Mouse (Mus musculus) lung, embryonic 16.5 days (tissue): ENCODE results near the gene Pja2. TPM values are rescaled to one million over a fixed set of nuclear protein-coding genes. Genes with fewer than 3 reads are reported as not detected.
A peak's percentile ranks its signal among the peaks of the same experiment; 100 is the strongest.
"Not testable (repeated sequence)": the region's sequence is repeated elsewhere in the genome, so short reads cannot be mapped to it uniquely, and the experiment has no call there.

Source experiments
- ATAC-seq: fragments of 200-750 bp; cut with Nextera tagmentation; 2 replicates; pipeline ENCODE4 v1.8.0; 2017; ENCODE audit warnings: low read depth, mild to moderate bottlenecking, moderate library complexity
- H3K27ac ChIP-seq: fragments of 300-500 bp; sonication (generic); 2 replicates; pipeline ENCODE4 v1.5.1; 2014; ENCODE audit warnings: mild to moderate bottlenecking, control low read depth, low read length
- H3K27me3 ChIP-seq: fragments of 300-500 bp; sonication (generic); 2 replicates; pipeline ENCODE4 v1.6.1; 2014; ENCODE audit warnings: low read depth, low read length, mixed read lengths; ENCODE audit not compliant: control insufficient read depth, insufficient read depth
- H3K36me3 ChIP-seq: fragments of 300-500 bp; sonication (generic); 2 replicates; pipeline ENCODE4 v1.6.1; 2014; ENCODE audit warnings: low read length; ENCODE audit not compliant: control insufficient read depth, insufficient read depth
- H3K4me1 ChIP-seq: fragments of 300-500 bp; sonication (generic); replicated peaks from 2 replicates; pipeline ENCODE4 v1.6.1; 2014; ENCODE audit warnings: low read length, mixed read lengths; ENCODE audit not compliant: control insufficient read depth, insufficient read depth
- H3K4me2 ChIP-seq: fragments of 300-500 bp; sonication (generic); 2 replicates; pipeline ENCODE4 v1.6.1; 2014; ENCODE audit warnings: low read depth, low read length, control low read depth
- H3K4me3 ChIP-seq: fragments of 300-500 bp; sonication (generic); 2 replicates; pipeline ENCODE4 v1.5.1; 2014; ENCODE audit warnings: mild to moderate bottlenecking, low read length, control low read depth
- H3K9ac ChIP-seq: fragments of 300-500 bp; sonication (generic); 2 replicates; pipeline ENCODE4 v1.6.1; 2014; ENCODE audit warnings: low read length, control low read depth
- H3K9me3 ChIP-seq: fragments of 300-500 bp; sonication (generic); 2 replicates; pipeline ENCODE4 v1.6.1; 2016; ENCODE audit warnings: low read length; ENCODE audit not compliant: control insufficient read depth
- WGBS: fragments of 180-500 bp; shearing (Covaris S2); extraction: QIAGEN DNeasy Blood & Tissue Kit; methylation state at CpG from one replicate; pipeline ENCODE4 v1.1.7; 2014; 5-methylcytosine and 5-hydroxymethylcytosine counted together
- polyA plus RNA-seq: library from polyadenylated mRNA; unstranded; fragments of >200 nt; fragmentation: Nextera tagmentation; extraction: Ambion mirVana; gene quantifications from 2 replicates; pipeline ENCODE4 v1.2.1, GENCODE M21; 2015

The Pja2 gene
- polyA plus RNA-seq, 1 experiment from 2014 or later: 68.6 TPM

- Histone ChIP-seq H3K36me3 (no peaks in the 10 kb centered on the region), H3K4me1 (no peaks in the 10 kb centered on the region), H3K27ac (no peak overlapping the region), H3K27me3 (no peaks in the 10 kb centered on the region), H3K4me3 (no peak overlapping the region), H3K9me3 (0 out of 2 replicates have a peak, but pooled peaks cover 2% of the 10 kb centered on the region), H3K4me2 (no peak overlapping the region), H3K9ac (no peak overlapping the region)
- ATAC-seq: no peak
- 96% methylated on average over 1 of the region's 1 CpGs for WGBS
Measured at GRCm38 (mm10) chr17:64260571-64260970, 71.1 kb downstream of the Pja2 start.

- WGBS: 80% methylated on average over 3 of the region's 3 CpGs
Measured at GRCm38 (mm10) chr17:64248246-64248645, 83.5 kb downstream of the Pja2 start.

GRCm38 (mm10) chr17:64242898-64243297 lies 88.8 kb downstream of the Pja2 start:
- H3K27me3 ChIP-seq: no peaks in the 10 kb centered on the region
- no peak overlapping the region for H3K4me3 ChIP-seq
- no peak overlapping the region for H3K4me2 ChIP-seq
- WGBS: 46% methylated on average over 12 of the region's 12 CpGs
- no peaks in the 10 kb centered on the region for H3K36me3 ChIP-seq
- peaks cover 5% of the 10 kb centered on the region for H3K4me1 ChIP-seq
- H3K27ac ChIP-seq: peak overlapping the region; percentile 72
- no peaks in the 10 kb centered on the region for H3K9me3 ChIP-seq
- ATAC-seq: no peak
- 0 out of 2 replicates have a peak overlapping the region, but pooled peaks have one; percentile 6 for H3K9ac ChIP-seq

More at GRCm38 (mm10) chr17:64248246-64248645, 83.5 kb downstream of the Pja2 start:
- no peak overlapping the region for H3K27ac ChIP-seq
- H3K4me3 ChIP-seq: no peak overlapping the region
- ATAC-seq: no peak
- H3K9me3 ChIP-seq: no peaks in the 10 kb centered on the region
- no peaks in the 10 kb centered on the region for H3K4me1 ChIP-seq
- no peak overlapping the region for H3K4me2 ChIP-seq
- no peaks in the 10 kb centered on the region for H3K27me3 ChIP-seq
- no peaks in the 10 kb centered on the region for H3K36me3 ChIP-seq
- H3K9ac ChIP-seq: no peak overlapping the region

GRCm38 (mm10) chr17:64242310-64242859 lies 89.3 kb downstream of the Pja2 start:
- Histone ChIP-seq H3K4me3 (no peak overlapping the region), H3K4me2 (no peak overlapping the region), H3K36me3 (no peaks in the 10 kb centered on the region), H3K4me1 (peaks cover 5% of the 10 kb centered on the region), H3K27me3 (no peaks in the 10 kb centered on the region), H3K9me3 (no peaks in the 10 kb centered on the region), H3K27ac (peak overlapping the region; percentile 72), H3K9ac (0 out of 2 replicates have a peak overlapping the region, but pooled peaks have one; percentile 6)
- WGBS: 43% methylated on average over 9 of the region's 9 CpGs
- peak; percentile 46; the same call in 1 of the 2 replicates for ATAC-seq

GRCm38 (mm10) chr17:64241544-64242292 lies 90.0 kb downstream of the Pja2 start:
- WGBS: 55% methylated on average over 11 of the region's 11 CpGs
- Histone ChIP-seq H3K4me3 (no peak overlapping the region), H3K4me2 (no peak overlapping the region), H3K27ac (peak overlapping the region; percentile 72), H3K4me1 (peaks cover 5% of the 10 kb centered on the region), H3K27me3 (no peaks in the 10 kb centered on the region), H3K36me3 (no peaks in the 10 kb centered on the region), H3K9ac (no peak overlapping the region), H3K9me3 (no peaks in the 10 kb centered on the region)
- peak; percentile 93 for ATAC-seq

GRCm38 (mm10) chr17:64232134-64232533 lies 99.6 kb downstream of the Pja2 start:
- no peak for ATAC-seq
- H3K27me3 ChIP-seq: no peaks in the 10 kb centered on the region
- no peak overlapping the region for H3K4me3 ChIP-seq

GRCm38 (mm10) chr17:64231637-64232036 lies 100.1 kb downstream of the Pja2 start:
- H3K4me1 ChIP-seq, H3K36me3 ChIP-seq, H3K4me3 ChIP-seq, H3K27me3 ChIP-seq, H3K4me2 ChIP-seq, ATAC-seq, H3K9me3 ChIP-seq, H3K9ac ChIP-seq, H3K27ac ChIP-seq: not testable (repeated sequence)
- WGBS: 85% methylated on average over 4 of the region's 4 CpGs

More at GRCm38 (mm10) chr17:64232134-64232533, 99.6 kb downstream of the Pja2 start:
- no peak overlapping the region for H3K9ac ChIP-seq
- H3K36me3 ChIP-seq: no peaks in the 10 kb centered on the region
- no peaks in the 10 kb centered on the region for H3K4me1 ChIP-seq
- no peaks in the 10 kb centered on the region for H3K9me3 ChIP-seq
- WGBS: 58% methylated on average over 4 of the region's 4 CpGs
- H3K4me2 ChIP-seq: no peak overlapping the region
- H3K27ac ChIP-seq: no peak overlapping the region

- no peak overlapping the region for H3K4me3 ChIP-seq
- H3K4me1 ChIP-seq: no peaks in the 10 kb centered on the region
- H3K9me3 ChIP-seq: no peaks in the 10 kb centered on the region
- H3K4me2 ChIP-seq: no peak overlapping the region
- H3K36me3 ChIP-seq: no peaks in the 10 kb centered on the region
- no peak for ATAC-seq
- 70% methylated on average over 8 of the region's 8 CpGs for whole genome bisulfite sequencing
- H3K27ac ChIP-seq: no peak overlapping the region
- no peaks in the 10 kb centered on the region for H3K27me3 ChIP-seq
- no peak overlapping the region for H3K9ac ChIP-seq
Measured at GRCm38 (mm10) chr17:64231172-64231571, 100.5 kb downstream of the Pja2 start.
